Mouse (Mus musculus): Measurements from ENCODE around the gene Pstk.

DNA sequence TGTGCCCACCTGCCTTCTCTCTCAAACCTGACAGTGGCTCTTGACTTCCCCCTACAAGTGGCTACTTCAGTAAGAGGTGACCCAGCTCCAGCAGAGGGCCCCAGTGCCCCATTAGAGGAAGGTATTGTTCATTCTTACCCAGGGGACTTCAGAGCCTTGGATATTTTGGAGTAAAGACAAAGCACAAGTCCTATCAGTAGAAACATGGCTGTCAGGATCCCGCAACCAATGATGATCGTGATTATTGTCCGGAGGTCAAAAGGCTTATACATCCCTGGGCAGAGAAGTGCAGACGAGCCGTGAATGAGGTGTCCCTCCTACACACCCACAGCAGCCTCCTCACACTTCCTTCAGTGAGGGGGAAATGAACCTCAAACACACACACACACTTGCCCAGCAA is 43.9 kb upstream of the Pstk start:
- TF ChIP-seq POLR2A (IDR thresholded peaks at IDR 0.05; ENCODE audit: low read depth, low read length) (no peak), CTCF (IDR thresholded peaks at IDR 0.05; ENCODE audit: borderline replicate concordance, insufficient read depth, low read length) (no peak)

All from embryonic fibroblast, embryonic 13.5 days (primary cell).